Mouse (Mus musculus): ENCODE results near the gene Ywhae.

DNA sequence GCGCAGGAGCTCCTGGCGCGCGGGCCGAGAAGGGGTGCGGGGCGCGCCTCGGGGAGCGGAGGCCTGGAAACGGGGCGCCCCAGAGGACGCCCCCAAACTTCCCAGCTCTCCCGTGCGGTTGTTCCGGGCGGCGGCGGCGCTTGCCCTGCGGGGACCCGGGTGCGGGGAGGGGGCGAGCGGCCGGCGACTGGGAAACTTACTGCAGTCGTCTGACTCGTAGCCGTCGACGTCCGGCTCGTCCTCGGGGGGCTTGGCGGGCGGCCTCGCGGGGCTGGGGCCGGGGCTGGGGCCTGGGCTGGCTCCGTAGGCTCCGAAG lies 62.6 kb downstream of the Ywhae start:
- TF ChIP-seq POLR2A (IDR thresholded peaks at IDR 0.05; ENCODE audit: borderline replicate concordance, control insufficient read depth, low read depth, low read length): no peak
- TF ChIP-seq CTCF (IDR thresholded peaks at IDR 0.05; ENCODE audit: control insufficient read depth, insufficient read depth, low read length): no peak
